Mouse (Mus musculus): Measurements from ENCODE around the gene Bank1. TPM values are rescaled to one million over a fixed set of nuclear protein-coding genes. Genes with fewer than 3 reads are reported as not detected.
A peak's percentile ranks its signal among the peaks of the same experiment; 100 is the strongest.

Bank1 gene
- total RNA-seq, 2 experiments from 2014 or later: 0.36 to 0.62 TPM

- DNase-seq: no peak
Observed at GRCm38 (mm10) chr3:136251578-136251977, 74.3 kb downstream of the Bank1 start.

- DNase-seq: no peak
Observed at GRCm38 (mm10) chr3:136247331-136247730, 78.5 kb downstream of the Bank1 start.

- DNase-seq: no peak
Observed at GRCm38 (mm10) chr3:136244931-136245330, 80.9 kb downstream of the Bank1 start.

- no peak for DNase-seq
Observed at GRCm38 (mm10) chr3:136238790-136239189, 87.1 kb downstream of the Bank1 start.

- DNase-seq: no peak
Observed at GRCm38 (mm10) chr3:136233507-136233906, 92.4 kb downstream of the Bank1 start.

GRCm38 (mm10) chr3:136230602-136231151 is 95.2 kb downstream of the Bank1 start:
- no peak for DNase-seq

- DNase-seq: no peak
Observed at GRCm38 (mm10) chr3:136189661-136190228, 136.1 kb downstream of the Bank1 start.

GRCm38 (mm10) chr3:136186548-136187113 is 139.2 kb downstream of the Bank1 start:
- no peak for DNase-seq

GRCm38 (mm10) chr3:136171631-136172030 is 154.2 kb downstream of the Bank1 start:
- DNase-seq: no peak

GRCm38 (mm10) chr3:136168071-136168470 is 157.8 kb downstream of the Bank1 start:
- DNase-seq: no peak

- no peak for DNase-seq
Observed at GRCm38 (mm10) chr3:136166671-136167070, 159.2 kb downstream of the Bank1 start.

- DNase-seq: no peak
Observed at GRCm38 (mm10) chr3:136166033-136166361, 159.9 kb downstream of the Bank1 start.

GRCm38 (mm10) chr3:136165167-136166032 is 160.5 kb downstream of the Bank1 start:
- DNase-seq: peak; percentile 70

GRCm38 (mm10) chr3:136158059-136158458 is 167.8 kb downstream of the Bank1 start:
- DNase-seq: no peak

- DNase-seq: no peak
Observed at GRCm38 (mm10) chr3:136155555-136155954, 170.3 kb downstream of the Bank1 start.

- DNase-seq: no peak
Observed at GRCm38 (mm10) chr3:136150886-136151285, 175.0 kb downstream of the Bank1 start.

GRCm38 (mm10) chr3:136147166-136147565 is 178.7 kb downstream of the Bank1 start:
- DNase-seq: no peak

GRCm38 (mm10) chr3:136132013-136132412 is 193.9 kb downstream of the Bank1 start:
- DNase-seq: no peak

GRCm38 (mm10) chr3:136115478-136116215 is 210.2 kb downstream of the Bank1 start:
- no peak for DNase-seq

GRCm38 (mm10) chr3:136109411-136110139 is 216.3 kb downstream of the Bank1 start:
- no peak for DNase-seq

- DNase-seq: no peak
Observed at GRCm38 (mm10) chr3:136106452-136106851, 219.4 kb downstream of the Bank1 start.

GRCm38 (mm10) chr3:136103339-136103738 is 222.5 kb downstream of the Bank1 start:
- no peak for DNase-seq

Measured in heart, postnatal 4 days (tissue).